Mouse (Mus musculus) T-helper 17 cell (primary cell): Measurements from ENCODE around the gene Flt3l.
"Not testable (repeated sequence)": the region's sequence is repeated elsewhere in the genome, so short reads cannot be mapped to it uniquely, and the experiment has no call there.

Experiments used
- in situ Hi-C, 2 experiments: fragments of 300-600 bp; cut with MboI, MseI; formaldehyde crosslinking; loops; 1 replicate in 1 of 2; 2 replicates in 1 of 2; pipeline ENCODE4 v1.15.1; 2025; ENCODE audit warnings: high pct_unique_total_duplicates in 2 of 2

Gene Flt3l

GRCm38 (mm10) chr7:45098541-45099240, 37.5 kb downstream of the Flt3l start:
- in situ Hi-C loops, result no loop called here

- in situ Hi-C loops, result no loop called here
Measured at GRCm38 (mm10) chr7:45097479-45097878, 38.8 kb downstream of the Flt3l start.

GRCm38 (mm10) chr7:45095965-45096364, 40.3 kb downstream of the Flt3l start:
- in situ Hi-C loops, result not testable (repeated sequence)

GRCm38 (mm10) chr7:45095367-45095766, 40.9 kb downstream of the Flt3l start:
- in situ Hi-C loops, result no loop called here

- in situ Hi-C loops, result no loop called here
Measured at GRCm38 (mm10) chr7:45094121-45094520, 42.1 kb downstream of the Flt3l start.

- in situ Hi-C loops, result no loop called here
Measured at GRCm38 (mm10) chr7:45093516-45093905, 42.7 kb downstream of the Flt3l start.

- in situ Hi-C loops, result no loop called here
Measured at GRCm38 (mm10) chr7:45092828-45093515, 43.3 kb downstream of the Flt3l start.

- in situ Hi-C loops, result no loop called here
Measured at GRCm38 (mm10) chr7:45092048-45092447, 44.2 kb downstream of the Flt3l start, which contains the start of gene Rcn3. TSS of gene Rcn3 (minus strand) at chr7:45092221.

GRCm38 (mm10) chr7:45091001-45091990, 44.9 kb downstream of the Flt3l start:
- in situ Hi-C loops, result no loop called here

- in situ Hi-C loops, result no loop called here
Measured at GRCm38 (mm10) chr7:45090251-45090977, 45.8 kb downstream of the Flt3l start.

- in situ Hi-C loops, result no loop called here
Measured at GRCm38 (mm10) chr7:45088597-45088996, 47.6 kb downstream of the Flt3l start.

GRCm38 (mm10) chr7:45086084-45086483, 50.1 kb downstream of the Flt3l start:
- in situ Hi-C loops, result no loop called here

- in situ Hi-C loops, result no loop called here
Measured at GRCm38 (mm10) chr7:45083300-45083890, 52.8 kb downstream of the Flt3l start.

- in situ Hi-C loops, result no loop called here
Measured at GRCm38 (mm10) chr7:45082401-45083299, 53.6 kb downstream of the Flt3l start.

GRCm38 (mm10) chr7:45081016-45081415, 55.2 kb downstream of the Flt3l start:
- in situ Hi-C loops, result no loop called here

- in situ Hi-C loops, result no loop called here
Measured at GRCm38 (mm10) chr7:45079856-45080255, 56.4 kb downstream of the Flt3l start.
